Mouse (Mus musculus) ovary, postnatal 36 days (tissue): ENCODE results near the gene Tril.

Source experiments
- DNase-seq: peaks from one replicate; pipeline ENCODE4 v3.0.0; 2022; ENCODE audit warnings: low spot score, mixed read lengths

The Tril gene

DNA sequence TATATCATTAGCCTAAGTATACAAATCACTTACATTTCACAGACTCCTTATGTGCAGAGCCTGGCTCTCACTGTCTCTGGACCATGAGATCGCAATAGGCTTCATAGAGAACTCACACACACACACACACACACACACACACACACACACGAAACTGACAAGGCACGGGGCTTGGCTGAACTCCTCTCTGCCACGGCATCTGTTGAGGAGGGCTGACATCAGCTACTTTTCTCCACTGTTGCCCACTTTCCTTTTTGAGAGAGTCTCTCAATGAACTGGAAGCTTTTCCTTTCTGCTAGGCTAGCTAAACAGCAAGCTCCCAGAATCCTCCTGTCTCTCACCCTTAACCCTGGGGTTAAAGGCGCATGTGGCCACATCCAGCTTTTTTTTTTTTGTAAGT lies 14.6 kb downstream of the Tril start:
- no peak for DNase-seq

DNA sequence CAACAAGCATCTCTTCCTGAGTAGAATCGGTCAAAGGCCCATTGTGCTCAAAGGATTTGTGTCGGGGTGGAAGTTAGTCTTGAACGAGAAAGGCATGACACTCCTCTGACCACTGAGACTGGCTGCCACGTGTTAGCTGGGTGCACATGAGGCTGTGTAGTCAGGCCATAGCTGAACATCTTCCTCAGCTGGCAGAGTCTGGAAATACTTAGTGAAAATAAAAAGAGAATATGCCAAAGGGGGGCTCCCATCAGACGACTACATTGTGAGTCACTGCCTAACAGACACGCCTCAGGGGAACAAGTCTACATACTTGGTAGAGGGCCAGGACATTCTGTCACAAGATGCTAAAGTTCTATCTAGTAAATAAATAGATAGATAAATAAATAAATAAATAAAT lies 16.5 kb downstream of the Tril start:
- DNase-seq, result no peak

DNA sequence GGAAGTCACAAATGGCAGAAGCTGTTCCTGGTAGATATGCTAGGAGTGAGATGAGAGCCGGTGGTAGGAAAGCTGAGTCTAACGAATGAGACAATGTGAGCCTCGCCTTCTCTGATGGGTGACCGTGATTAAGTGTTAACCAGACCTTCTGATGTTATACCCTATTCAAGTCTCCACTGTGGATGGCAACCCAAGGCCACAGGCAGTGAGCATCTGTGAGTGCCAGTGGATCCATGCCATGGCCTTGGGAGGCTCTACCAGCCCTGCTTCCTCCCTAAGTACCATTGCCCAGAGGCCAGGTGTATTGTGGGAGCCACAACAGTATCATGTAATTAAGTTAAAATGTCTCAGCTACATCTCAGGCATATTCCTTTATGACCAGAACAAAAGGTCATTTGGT lies 17.1 kb downstream of the Tril start:
- DNase-seq, result no peak

GRCm38 (mm10) chr6:53801893-53802286 lies 18.7 kb downstream of the Tril start:
- peak; percentile 39 for DNase-seq

GRCm38 (mm10) chr6:53801269-53801892 lies 19.2 kb downstream of the Tril start:
- no peak for DNase-seq

DNA sequence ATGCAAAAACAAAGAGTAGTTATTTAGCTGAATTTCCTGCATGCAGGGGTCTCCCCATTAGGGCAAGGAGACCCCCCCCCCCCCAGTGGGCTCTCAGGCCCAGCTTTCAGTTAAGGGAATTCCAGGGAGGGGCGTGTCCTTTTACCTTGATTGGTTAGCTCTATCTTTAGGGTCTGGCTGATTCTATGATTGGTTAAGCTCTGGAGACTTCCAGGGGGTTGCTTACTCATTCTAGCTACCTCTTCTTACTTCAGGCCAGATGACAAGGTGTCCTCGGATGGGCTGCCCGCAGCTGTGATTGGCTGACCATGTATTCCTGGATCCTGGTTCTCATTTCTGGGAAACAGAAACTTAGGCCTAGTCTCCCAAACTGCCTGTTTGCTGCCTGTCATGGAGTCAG lies 21.8 kb downstream of the Tril start:
- no peak for DNase-seq

DNA sequence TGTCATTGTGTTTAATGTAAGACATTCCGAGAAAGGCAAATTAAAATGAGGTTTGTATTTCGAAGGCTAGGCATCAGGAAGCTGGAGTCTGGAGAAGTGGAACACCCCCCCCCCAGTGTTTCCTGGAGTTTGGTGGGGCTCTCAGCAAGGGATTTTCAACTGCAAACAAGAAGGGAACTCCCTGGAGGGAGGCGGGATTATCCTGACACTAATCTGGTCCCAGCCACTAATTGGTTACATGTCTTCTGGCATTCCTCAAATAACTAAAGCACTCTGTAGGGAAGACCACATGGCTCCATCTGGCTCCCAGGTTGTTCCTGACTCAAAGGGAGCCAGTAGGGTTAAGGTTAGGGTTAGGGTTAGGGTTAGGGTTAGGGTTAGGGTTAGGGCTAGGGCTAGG lies 23.8 kb downstream of the Tril start:
- DNase-seq, result no peak

DNA sequence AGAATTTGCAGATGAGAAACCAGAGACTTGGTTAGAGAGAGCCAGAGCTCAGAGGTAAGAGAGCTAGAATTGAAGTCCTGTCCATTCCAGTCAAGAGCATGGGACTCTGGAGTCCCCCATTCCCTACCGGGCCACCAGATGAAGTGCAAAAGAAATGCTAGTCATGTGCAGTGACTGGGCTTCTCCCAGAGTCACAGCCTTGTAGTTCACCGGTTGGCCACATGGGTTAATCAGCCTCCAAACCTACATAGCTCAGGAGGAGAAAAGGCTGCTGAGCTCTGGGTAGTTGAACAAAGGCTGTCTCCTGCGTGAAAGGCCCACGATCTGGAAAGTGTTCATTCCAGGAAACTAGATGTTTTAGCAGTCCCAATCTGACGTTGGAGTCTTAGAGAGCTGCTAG lies 24.8 kb downstream of the Tril start:
- DNase-seq, result peak; percentile 29

DNA sequence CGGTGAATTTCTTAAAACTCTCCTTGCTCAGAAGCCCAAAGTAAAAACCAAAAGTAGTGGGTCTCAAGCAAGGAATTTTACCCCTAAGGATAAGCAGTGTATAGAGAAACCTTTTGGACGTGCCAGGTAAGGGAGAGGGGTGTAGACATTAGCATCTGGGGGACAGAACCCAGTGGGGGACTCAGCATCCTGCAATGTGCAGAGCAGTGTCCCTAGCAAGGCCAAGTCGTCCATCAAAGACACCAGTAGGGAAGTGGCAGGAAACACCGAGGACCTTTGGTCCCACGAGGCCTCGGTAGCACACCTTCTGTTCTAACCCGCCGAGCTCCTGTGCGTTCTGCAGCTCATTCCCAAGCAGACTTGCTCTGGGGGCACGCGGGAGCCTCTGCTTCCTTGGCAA lies 25.6 kb downstream of the Tril start:
- no peak for DNase-seq

DNA sequence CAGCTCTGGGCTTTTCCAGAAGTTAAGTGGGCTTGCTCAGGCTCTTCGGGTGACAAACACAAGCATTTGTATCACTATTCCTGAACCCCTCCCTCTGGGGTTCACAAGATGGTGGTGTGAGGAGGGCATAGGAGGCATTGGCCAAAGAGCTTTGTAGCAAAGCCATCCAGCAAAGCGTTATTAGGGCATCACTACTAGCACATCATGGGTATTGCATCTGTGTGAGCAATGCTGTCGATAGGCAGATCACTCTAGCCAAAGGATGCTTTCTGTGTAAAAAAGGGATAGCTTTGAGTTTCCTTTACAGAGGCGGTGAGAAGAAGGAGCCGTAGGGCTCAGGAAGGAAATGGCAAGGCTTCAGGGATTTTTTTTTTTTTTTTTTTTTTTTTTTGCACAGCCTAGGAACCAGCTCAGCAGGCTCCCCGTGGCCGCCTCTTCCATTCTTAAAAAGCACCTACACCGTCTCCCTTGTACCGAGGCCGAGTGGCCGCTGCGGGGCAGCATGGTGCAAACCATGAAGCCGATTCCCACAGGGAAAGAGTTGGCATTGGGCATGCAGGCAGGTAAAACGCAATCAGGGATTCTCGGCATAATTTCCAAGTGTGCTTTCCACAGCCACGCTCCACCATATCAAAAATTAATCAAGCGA lies 26.2 kb downstream of the Tril start:
- peak; percentile 82 for DNase-seq

- DNase-seq, result peak; percentile 24
These were observed 37.6 kb downstream of the Tril start for GRCm38 (mm10) chr6:53782880-53783539.

GRCm38 (mm10) chr6:53782273-53782672 lies 38.4 kb downstream of the Tril start:
- DNase-seq, result no peak

- peak; percentile 27 for DNase-seq
These were observed 39.5 kb downstream of the Tril start for GRCm38 (mm10) chr6:53781171-53781570.

DNA sequence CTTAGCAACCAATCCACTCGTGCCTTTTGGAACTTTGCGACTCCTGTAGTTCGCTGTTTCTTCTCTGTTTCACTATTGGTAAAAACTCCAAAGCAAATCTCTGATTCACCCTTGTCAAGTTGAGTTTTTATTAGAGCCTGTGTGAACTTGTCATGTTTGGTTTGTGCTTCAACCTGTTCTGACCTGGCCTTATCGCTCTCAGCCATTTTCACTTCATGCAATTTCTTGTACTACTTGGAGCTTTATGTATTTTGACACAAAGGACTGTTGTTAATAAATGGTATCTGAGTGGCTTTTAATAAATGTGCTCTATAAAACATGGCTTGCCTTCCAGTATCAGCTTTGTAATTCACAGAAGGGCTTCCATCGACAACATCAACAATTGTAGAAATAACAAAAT lies 40.6 kb downstream of the Tril start:
- no peak for DNase-seq

GRCm38 (mm10) chr6:53779526-53779925 lies 41.1 kb downstream of the Tril start:
- DNase-seq, result no peak

- no peak for DNase-seq
These were observed 42.1 kb downstream of the Tril start for GRCm38 (mm10) chr6:53778424-53778955.

DNA sequence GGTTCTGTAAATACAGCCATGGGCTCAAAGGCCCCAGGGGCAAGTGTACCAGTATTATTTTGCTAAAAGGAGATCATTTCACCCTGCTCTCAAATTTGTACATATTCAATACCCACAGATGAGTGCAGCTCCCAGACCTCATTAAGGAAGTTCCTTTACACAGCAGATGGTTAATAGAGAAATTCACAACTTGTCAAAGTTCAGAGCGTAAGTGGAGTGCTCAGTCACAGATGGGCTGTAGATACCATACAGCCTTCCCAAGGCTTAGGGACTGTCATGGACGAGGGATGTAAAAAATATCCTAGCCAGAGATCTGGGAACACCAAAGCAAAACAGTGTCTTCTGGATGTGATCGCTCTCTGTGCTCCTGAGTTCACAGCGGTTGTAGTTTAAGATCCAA lies 52.4 kb downstream of the Tril start:
- no peak for DNase-seq

DNA sequence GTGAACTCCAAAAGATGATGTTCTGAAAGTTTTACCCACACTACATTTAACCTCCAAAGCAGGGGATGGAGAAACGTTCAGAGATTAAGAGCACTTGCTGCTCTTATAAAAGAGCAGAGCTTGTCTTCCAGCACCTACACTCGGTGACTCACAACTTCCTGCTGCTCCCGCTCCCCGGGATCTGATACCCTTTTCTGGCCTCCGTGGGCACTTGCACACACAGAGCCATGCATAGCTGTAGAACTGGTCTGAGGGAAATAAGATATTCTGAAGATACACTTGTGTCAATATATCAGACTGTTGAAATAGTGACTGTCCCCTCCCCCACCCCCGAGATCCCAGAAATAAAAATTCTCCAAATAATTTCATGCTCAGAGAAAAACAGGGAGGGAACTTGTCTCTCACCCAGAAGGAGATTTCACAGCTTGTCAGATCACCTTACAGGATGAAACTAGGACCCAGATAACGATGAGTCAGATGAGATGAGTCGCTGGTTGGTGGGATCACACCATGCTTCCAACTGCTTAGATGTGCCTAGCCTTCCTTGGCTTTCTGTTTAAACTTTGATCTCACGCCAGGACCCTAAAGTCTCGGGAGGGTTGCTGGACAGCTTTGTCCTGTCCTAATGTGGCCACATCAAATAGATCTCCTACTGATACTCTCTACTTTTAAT lies 54.3 kb downstream of the Tril start:
- no peak for DNase-seq

DNA sequence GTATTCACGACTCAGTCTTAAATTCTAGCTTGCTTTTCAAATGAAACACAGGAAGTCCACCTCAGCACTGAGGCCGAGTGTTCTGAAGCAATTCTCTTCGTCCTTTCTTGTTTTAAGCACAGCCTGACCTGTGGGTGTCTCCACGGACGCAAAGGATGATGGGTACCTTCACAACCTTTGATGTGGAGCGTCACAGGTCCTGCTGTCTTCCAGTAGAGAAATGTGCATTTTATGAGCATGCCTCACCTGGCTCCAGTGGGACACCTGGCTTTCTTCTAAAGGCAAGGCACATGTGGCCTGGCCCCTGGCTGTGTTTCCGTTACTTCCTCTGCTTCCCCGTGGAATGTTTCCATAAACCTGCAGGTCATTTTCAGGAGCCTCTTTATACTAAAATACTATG lies 54.9 kb downstream of the Tril start:
- DNase-seq, result no peak
